Mouse (Mus musculus) inflammation-experienced regulatory T-cells, adult 6 months (primary cell): ENCODE data around the gene Tut4. TPM values are rescaled to one million over a fixed set of nuclear protein-coding genes. Genes with fewer than 3 reads are reported as not detected.

Experiments
- ATAC-seq: one replicate; pipeline ENCODE4 v1.8.0; 2017
- polyA plus RNA-seq, 3 experiments: library from polyadenylated mRNA; unstranded; fragments of 100-300 nt; shearing (Covaris generic); gene quantifications; one replicate each; pipeline ENCODE4 v1.2.1; 2017

Tut4 gene
- polyA plus RNA-seq, 3 experiments from 2014 or later: 38.3 to 97.4 (median 89.2) TPM

GRCm38 (mm10) chr4:108539701-108540100 is 80.5 kb downstream of the Tut4 start:
- no peak for ATAC-seq

DNA sequence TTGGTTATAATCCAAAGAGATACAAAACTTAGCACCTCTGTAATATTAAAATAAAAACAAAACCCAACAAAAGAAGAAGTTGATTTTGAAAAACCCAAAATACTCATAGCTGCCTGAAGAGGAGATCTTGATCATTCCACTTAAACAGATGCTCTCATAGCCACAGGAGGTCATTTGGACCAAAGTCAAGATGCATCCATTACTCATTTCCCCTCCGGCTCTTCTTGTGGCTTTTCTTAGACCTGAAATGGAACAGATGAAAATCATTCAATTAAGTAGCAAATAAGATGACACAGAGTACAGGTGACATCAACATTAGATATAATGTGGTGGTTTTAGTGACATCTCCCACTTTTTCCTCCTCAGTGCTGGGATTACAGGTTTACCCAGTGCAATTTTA is 105.8 kb downstream of the Tut4 start:
- no peak for ATAC-seq

- no peak for ATAC-seq
Observed at GRCm38 (mm10) chr4:108572644-108573043, 113.4 kb downstream of the Tut4 start.

GRCm38 (mm10) chr4:108578840-108579742 is 119.9 kb downstream of the Tut4 start, which contains the start of the genes Prpf38a and Orc1:
Gene Prpf38a, minus strand, starts transcription at chr4:108579336.
Gene Orc1, plus strand, starts transcription at chr4:108579423.
- ATAC-seq: peak; percentile 98

- ATAC-seq: no peak
Observed at GRCm38 (mm10) chr4:108579743-108580411, 120.7 kb downstream of the Tut4 start.

- ATAC-seq: no peak
Observed at GRCm38 (mm10) chr4:108593376-108593775, 134.2 kb downstream of the Tut4 start.

- no peak for ATAC-seq
Observed at GRCm38 (mm10) chr4:108595785-108596184, 136.6 kb downstream of the Tut4 start.

- no peak for ATAC-seq
Observed at GRCm38 (mm10) chr4:108598306-108598705, 139.1 kb downstream of the Tut4 start.

DNA sequence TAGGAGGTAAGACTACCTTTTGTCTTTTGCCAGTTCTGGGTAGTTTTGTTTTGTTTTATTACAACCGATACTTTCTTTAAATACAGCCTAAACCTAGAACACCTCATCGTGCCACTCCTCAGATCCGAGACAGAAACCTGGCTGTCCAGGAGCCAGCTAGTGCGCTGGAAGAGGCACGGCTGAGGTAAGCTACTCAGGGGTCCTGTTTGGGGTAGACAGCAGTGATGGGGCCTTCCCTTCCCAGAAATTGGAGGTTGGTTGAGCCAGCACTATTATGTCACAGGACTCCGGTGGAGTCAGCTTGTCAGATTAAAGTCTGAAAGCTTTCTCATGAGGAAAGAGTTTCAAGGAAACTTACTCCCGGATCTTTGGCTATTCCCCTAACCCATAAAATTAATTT is 142.6 kb downstream of the Tut4 start:
- no peak for ATAC-seq

GRCm38 (mm10) chr4:108608651-108609050 is 149.4 kb downstream of the Tut4 start:
- ATAC-seq: no peak

Other genes with a start within 250 kb of the Tut4 start
- not detected for gene Zyg11a, start 241.4 kb upstream of the Tut4 start, polyA plus RNA-seq
- gene Zyg11b, start 158.3 kb upstream of the Tut4 start, polyA plus RNA-seq: 10 to 100 TPM in 2 of 3 experiments, 1 to 10 TPM in 1; 7.5 to 14.1 (median 12.2) TPM
- 10 to 100 TPM; 16.1 to 26.8 (median 22.9) TPM for gene Coa7, start 131.3 kb upstream of the Tut4 start, polyA plus RNA-seq
- not detected for gene Shisal2a, start 76.1 kb upstream of the Tut4 start, polyA plus RNA-seq
- gene Gpx7, start 52.5 kb upstream of the Tut4 start, polyA plus RNA-seq: 1 to 10 TPM in 2 of 3 experiments, under 1 TPM in 1; 0.83 to 3.8 (median 2.5) TPM
- gene Prpf38a, start 119.9 kb downstream of the Tut4 start, polyA plus RNA-seq: 10 to 100 TPM; 62.9 to 75.8 (median 66.2) TPM
- gene Orc1, start 120.0 kb downstream of the Tut4 start, polyA plus RNA-seq: 10 to 100 TPM in 1 of 3 experiments, 1 to 10 TPM in 2; 2.3 to 11.8 (median 3.3) TPM
- 10 to 100 TPM; 24.1 to 37.9 (median 35.3) TPM for gene Cc2d1b, start 160.5 kb downstream of the Tut4 start, polyA plus RNA-seq